Mouse (Mus musculus) C2C12 (cell line): Measurements from ENCODE around the gene Rnf123.

Experiments used
- CEBPB ChIP-seq: IDR thresholded peaks from one replicate; pipeline ENCODE4 v1.6.1; 2011; ENCODE audit warnings: low read depth, mild to moderate bottlenecking, control low read depth, moderate library complexity
- CTCF ChIP-seq: IDR thresholded peaks from one replicate; pipeline ENCODE4 v1.5.1; 2011; ENCODE audit not compliant: control insufficient read depth, insufficient read depth, insufficient read length
- FOSL1 ChIP-seq: IDR thresholded peaks from one replicate; pipeline ENCODE4 v1.8.0; 2011; ENCODE audit warnings: mild to moderate bottlenecking, low read length; ENCODE audit not compliant: poor library complexity, insufficient read depth, severe bottlenecking
- MAX ChIP-seq: IDR thresholded peaks from one replicate; pipeline ENCODE4 v1.6.1; 2011; ENCODE audit warnings: mild to moderate bottlenecking, control low read depth
- MYOD1 ChIP-seq: IDR thresholded peaks from one replicate; pipeline ENCODE4 v1.6.1; 2011; ENCODE audit warnings: low read depth; ENCODE audit not compliant: control insufficient read depth, insufficient read length
- MYOG ChIP-seq: IDR thresholded peaks from one replicate; pipeline ENCODE4 v1.6.1; 2011; ENCODE audit not compliant: control insufficient read depth, insufficient read length; ENCODE audit errors: extremely low read depth
- USF1 ChIP-seq: IDR thresholded peaks from one replicate; pipeline ENCODE4 v1.6.1; 2011; ENCODE audit warnings: low read depth, mild to moderate bottlenecking, control low read depth, moderate library complexity

DNA sequence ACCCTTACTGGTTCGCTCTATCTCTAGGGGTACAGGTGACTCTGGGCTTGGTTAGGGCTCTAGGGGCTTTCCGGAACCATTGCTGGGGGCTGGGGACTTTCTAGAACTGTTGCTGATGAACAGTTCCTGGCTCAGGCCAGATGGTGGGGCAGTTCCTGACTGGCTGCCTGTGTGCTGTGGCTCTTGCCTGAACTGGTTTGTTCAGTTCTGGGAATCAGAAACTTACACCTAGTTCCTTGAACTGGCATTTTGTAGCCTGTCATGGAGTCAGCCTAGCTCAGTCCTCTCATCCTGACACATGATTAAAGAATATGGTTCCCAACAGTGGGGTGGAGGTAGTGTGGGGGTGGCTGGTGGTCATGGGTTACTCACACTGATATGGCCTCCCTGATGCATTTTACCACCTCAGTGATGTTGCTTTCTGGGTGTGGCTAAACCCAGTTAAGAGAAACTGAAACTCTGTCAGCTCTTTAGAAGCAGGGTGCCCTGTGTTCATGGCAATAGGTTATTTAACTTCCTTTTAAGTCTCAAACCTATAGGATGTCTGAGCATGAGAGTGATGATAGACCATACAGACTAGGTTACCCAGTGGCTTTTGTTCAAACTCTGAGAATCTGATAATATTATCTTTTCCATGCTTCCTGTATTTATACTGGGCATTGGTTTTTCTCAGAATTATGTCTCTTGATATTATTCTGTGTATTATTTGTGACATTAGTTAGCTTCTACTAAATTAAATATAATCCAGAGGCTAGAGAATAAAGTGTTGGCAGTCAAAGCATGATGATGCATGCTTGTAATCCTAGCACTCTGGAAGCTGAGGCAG lies 47.6 kb downstream of the Rnf123 start:
- TF ChIP-seq FOSL1 = no peak
- no peak for TF ChIP-seq CTCF
- no peak for TF ChIP-seq USF1
- no peak for TF ChIP-seq MYOD1
- no peak for TF ChIP-seq CEBPB
- TF ChIP-seq MAX = no peak
- TF ChIP-seq MYOG = no peak
